Mouse (Mus musculus): ENCODE measurements around the gene Cog1. TPM values are rescaled to one million over a fixed set of nuclear protein-coding genes. Genes with fewer than 3 reads are reported as not detected.

Cog1 gene
- polyA plus RNA-seq, 1 experiment from 2014 or later = 15.5 TPM

GRCm38 (mm10) chr11:113630642-113631041, 18.3 kb upstream of the Cog1 start:
- Histone ChIP-seq H3K4me2 (ENCODE audit: low read depth, low read length) (no peak overlapping the region), H3K27me3 (ENCODE audit: control insufficient read depth, insufficient read depth, low read length) (no peaks in the 10 kb centered on the region), H3K9me3 (replicated peaks; ENCODE audit: control insufficient read depth, low read length) (no peaks in the 10 kb centered on the region), H3K36me3 (ENCODE audit: control insufficient read depth, insufficient read depth) (no peaks in the 10 kb centered on the region), H3K4me3 (ENCODE audit: low read length) (no peak overlapping the region), H3K27ac (ENCODE audit: low read length) (no peak overlapping the region), H3K4me1 (ENCODE audit: control insufficient read depth, insufficient read depth, low read length) (no peaks in the 10 kb centered on the region), H3K9ac (ENCODE audit: low read length) (no peak overlapping the region)
- no peak for ATAC-seq (replicated peaks; ENCODE audit: extremely low read depth, insufficient read depth, low FRiP score)
- 64% methylated on average over 7 of the region's 7 CpGs for WGBS

GRCm38 (mm10) chr11:113631302-113631701, 17.7 kb upstream of the Cog1 start:
- no peak overlapping the region for H3K27ac ChIP-seq (ENCODE audit: low read length)
- H3K4me3 ChIP-seq (ENCODE audit: low read length) = no peak overlapping the region
- H3K27me3 ChIP-seq (ENCODE audit: control insufficient read depth, insufficient read depth, low read length) = no peaks in the 10 kb centered on the region
- no peaks in the 10 kb centered on the region for H3K9me3 ChIP-seq (replicated peaks; ENCODE audit: control insufficient read depth, low read length)
- no peak for ATAC-seq (replicated peaks; ENCODE audit: extremely low read depth, insufficient read depth, low FRiP score)
- no peaks in the 10 kb centered on the region for H3K36me3 ChIP-seq (ENCODE audit: control insufficient read depth, insufficient read depth)
- 61% methylated on average over 8 of the region's 8 CpGs for WGBS
- no peak overlapping the region for H3K9ac ChIP-seq (ENCODE audit: low read length)
- no peaks in the 10 kb centered on the region for H3K4me1 ChIP-seq (ENCODE audit: control insufficient read depth, insufficient read depth, low read length)
- no peak overlapping the region for H3K4me2 ChIP-seq (ENCODE audit: low read depth, low read length)

- no peak for ATAC-seq (replicated peaks; ENCODE audit: extremely low read depth, insufficient read depth, low FRiP score)
- WGBS = 77% methylated on average over 8 of the region's 8 CpGs
Observed at GRCm38 (mm10) chr11:113631862-113632261, 17.1 kb upstream of the Cog1 start.

GRCm38 (mm10) chr11:113632303-113632702, 16.7 kb upstream of the Cog1 start:
- WGBS = 77% methylated on average over 7 of the region's 7 CpGs
- Histone ChIP-seq H3K4me3 (ENCODE audit: low read length) (no peak overlapping the region), H3K27me3 (ENCODE audit: control insufficient read depth, insufficient read depth, low read length) (no peaks in the 10 kb centered on the region), H3K9ac (ENCODE audit: low read length) (no peak overlapping the region), H3K4me2 (ENCODE audit: low read depth, low read length) (no peak overlapping the region), H3K9me3 (replicated peaks; ENCODE audit: control insufficient read depth, low read length) (no peaks in the 10 kb centered on the region), H3K36me3 (ENCODE audit: control insufficient read depth, insufficient read depth) (no peaks in the 10 kb centered on the region), H3K4me1 (ENCODE audit: control insufficient read depth, insufficient read depth, low read length) (no peaks in the 10 kb centered on the region), H3K27ac (ENCODE audit: low read length) (no peak overlapping the region)
- no peak for ATAC-seq (replicated peaks; ENCODE audit: extremely low read depth, insufficient read depth, low FRiP score)

More at GRCm38 (mm10) chr11:113631862-113632261, 17.1 kb upstream of the Cog1 start:
- no peaks in the 10 kb centered on the region for H3K36me3 ChIP-seq (ENCODE audit: control insufficient read depth, insufficient read depth)
- no peak overlapping the region for H3K4me2 ChIP-seq (ENCODE audit: low read depth, low read length)
- no peaks in the 10 kb centered on the region for H3K4me1 ChIP-seq (ENCODE audit: control insufficient read depth, insufficient read depth, low read length)
- no peaks in the 10 kb centered on the region for H3K27me3 ChIP-seq (ENCODE audit: control insufficient read depth, insufficient read depth, low read length)
- H3K9me3 ChIP-seq (replicated peaks; ENCODE audit: control insufficient read depth, low read length) = no peaks in the 10 kb centered on the region
- no peak overlapping the region for H3K9ac ChIP-seq (ENCODE audit: low read length)
- no peak overlapping the region for H3K4me3 ChIP-seq (ENCODE audit: low read length)
- H3K27ac ChIP-seq (ENCODE audit: low read length) = no peak overlapping the region

- no peaks in the 10 kb centered on the region for H3K4me1 ChIP-seq (ENCODE audit: control insufficient read depth, insufficient read depth, low read length)
- no peak overlapping the region for H3K27ac ChIP-seq (ENCODE audit: low read length)
- 88% methylated on average over 5 of the region's 5 CpGs for WGBS
Observed at GRCm38 (mm10) chr11:113633398-113633797, 15.6 kb upstream of the Cog1 start.

GRCm38 (mm10) chr11:113634699-113635121, 14.3 kb upstream of the Cog1 start:
- no peak overlapping the region for H3K4me2 ChIP-seq (ENCODE audit: low read depth, low read length)
- H3K36me3 ChIP-seq (ENCODE audit: control insufficient read depth, insufficient read depth) = no peaks in the 10 kb centered on the region
- H3K4me1 ChIP-seq (ENCODE audit: control insufficient read depth, insufficient read depth, low read length) = no peaks in the 10 kb centered on the region
- H3K9me3 ChIP-seq (replicated peaks; ENCODE audit: control insufficient read depth, low read length) = 0 out of 2 replicates have a peak, but pooled peaks cover 4% of the 10 kb centered on the region
- no peaks in the 10 kb centered on the region for H3K27me3 ChIP-seq (ENCODE audit: control insufficient read depth, insufficient read depth, low read length)
- H3K27ac ChIP-seq (ENCODE audit: low read length) = no peak overlapping the region
- ATAC-seq (replicated peaks; ENCODE audit: extremely low read depth, insufficient read depth, low FRiP score) = no peak
- H3K9ac ChIP-seq (ENCODE audit: low read length) = no peak overlapping the region
- no peak overlapping the region for H3K4me3 ChIP-seq (ENCODE audit: low read length)
- 71% methylated on average over 10 of the region's 10 CpGs for WGBS

More at GRCm38 (mm10) chr11:113633398-113633797, 15.6 kb upstream of the Cog1 start:
- no peaks in the 10 kb centered on the region for H3K27me3 ChIP-seq (ENCODE audit: control insufficient read depth, insufficient read depth, low read length)
- H3K4me2 ChIP-seq (ENCODE audit: low read depth, low read length) = no peak overlapping the region
- H3K4me3 ChIP-seq (ENCODE audit: low read length) = no peak overlapping the region
- H3K9ac ChIP-seq (ENCODE audit: low read length) = no peak overlapping the region
- no peak for ATAC-seq (replicated peaks; ENCODE audit: extremely low read depth, insufficient read depth, low FRiP score)
- H3K9me3 ChIP-seq (replicated peaks; ENCODE audit: control insufficient read depth, low read length) = 0 out of 2 replicates have a peak, but pooled peaks cover 4% of the 10 kb centered on the region
- no peaks in the 10 kb centered on the region for H3K36me3 ChIP-seq (ENCODE audit: control insufficient read depth, insufficient read depth)

GRCm38 (mm10) chr11:113638680-113639079, 10.3 kb upstream of the Cog1 start:
- H3K27ac ChIP-seq (ENCODE audit: low read length) = no peak overlapping the region
- no peaks in the 10 kb centered on the region for H3K27me3 ChIP-seq (ENCODE audit: control insufficient read depth, insufficient read depth, low read length)
- WGBS = 82% methylated on average over 12 of the region's 12 CpGs
- no peaks in the 10 kb centered on the region for H3K36me3 ChIP-seq (ENCODE audit: control insufficient read depth, insufficient read depth)
- H3K9me3 ChIP-seq (replicated peaks; ENCODE audit: control insufficient read depth, low read length) = 0 out of 2 replicates have a peak, but pooled peaks cover 4% of the 10 kb centered on the region
- H3K4me1 ChIP-seq (ENCODE audit: control insufficient read depth, insufficient read depth, low read length) = no peaks in the 10 kb centered on the region
- no peak overlapping the region for H3K4me3 ChIP-seq (ENCODE audit: low read length)
- no peak overlapping the region for H3K9ac ChIP-seq (ENCODE audit: low read length)
- ATAC-seq (replicated peaks; ENCODE audit: extremely low read depth, insufficient read depth, low FRiP score) = no peak
- no peak overlapping the region for H3K4me2 ChIP-seq (ENCODE audit: low read depth, low read length)

GRCm38 (mm10) chr11:113645181-113645580, 3.8 kb upstream of the Cog1 start:
- Histone ChIP-seq H3K4me2 (ENCODE audit: low read depth, low read length) (no peak overlapping the region), H3K9ac (ENCODE audit: low read length) (no peak overlapping the region), H3K27ac (ENCODE audit: low read length) (no peak overlapping the region), H3K9me3 (replicated peaks; ENCODE audit: control insufficient read depth, low read length) (no peaks in the 10 kb centered on the region), H3K36me3 (ENCODE audit: control insufficient read depth, insufficient read depth) (no peaks in the 10 kb centered on the region), H3K4me1 (ENCODE audit: control insufficient read depth, insufficient read depth, low read length) (peaks cover 5% of the 10 kb centered on the region), H3K27me3 (ENCODE audit: control insufficient read depth, insufficient read depth, low read length) (no peaks in the 10 kb centered on the region), H3K4me3 (ENCODE audit: low read length) (no peak overlapping the region)
- WGBS = 79% methylated on average over 3 of the region's 3 CpGs
- no peak for ATAC-seq (replicated peaks; ENCODE audit: extremely low read depth, insufficient read depth, low FRiP score)

GRCm38 (mm10) chr11:113648152-113648551, 817 bp upstream of the Cog1 start:
- Histone ChIP-seq H3K9ac (ENCODE audit: low read length) (peak overlapping the region; percentile 45; the same call in 1 of the 2 replicates), H3K27me3 (ENCODE audit: control insufficient read depth, insufficient read depth, low read length) (no peaks in the 10 kb centered on the region), H3K36me3 (ENCODE audit: control insufficient read depth, insufficient read depth) (peaks cover 9% of the 10 kb centered on the region), H3K4me1 (ENCODE audit: control insufficient read depth, insufficient read depth, low read length) (peaks cover 9% of the 10 kb centered on the region), H3K4me2 (ENCODE audit: low read depth, low read length) (peak overlapping the region; percentile 29; the same call in 1 of the 2 replicates), H3K4me3 (ENCODE audit: low read length) (no peak overlapping the region), H3K27ac (ENCODE audit: low read length) (no peak overlapping the region), H3K9me3 (replicated peaks; ENCODE audit: control insufficient read depth, low read length) (no peaks in the 10 kb centered on the region)
- ATAC-seq (replicated peaks; ENCODE audit: extremely low read depth, insufficient read depth, low FRiP score) = no peak
- 4% methylated on average over 15 of the region's 15 CpGs for WGBS
